In the genomic region with DNA sequence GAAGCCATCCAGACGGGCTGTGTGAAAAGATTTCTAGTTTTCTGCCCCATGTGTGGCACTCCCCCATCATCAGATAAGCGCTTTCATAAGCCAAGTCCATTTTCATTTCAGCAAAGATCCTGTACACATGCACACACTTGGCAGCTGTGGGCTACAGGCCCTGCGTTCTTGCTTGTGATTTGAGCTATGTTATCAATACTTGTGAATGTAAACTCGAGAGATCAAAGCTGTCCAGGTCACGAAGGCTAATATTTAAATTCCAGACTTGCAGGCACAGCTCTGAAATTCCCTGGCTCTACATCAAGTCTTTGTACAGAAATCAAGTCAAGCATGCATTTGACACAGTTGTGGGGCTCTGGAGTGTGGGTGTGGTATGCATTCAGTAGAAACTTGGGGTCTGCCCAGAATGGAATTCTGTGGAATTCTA, we compare ENCODE assay signal across 22 mouse cellular contexts.
A peak's percentile ranks its signal among the peaks of the same experiment; 100 is the strongest.
DNase-seq lines count a peak whose midpoint lies in the region; ATAC-seq and TF ChIP-seq lines count a peak whose summit lies in the region.
"Had no signal": no experiment of that assay in that cellular context is flagged by ENCODE, and none has a peak within 500 bp of the region (broad histone marks: within the 10 kb centered on the region; RNA-seq: fewer than 3 reads in every experiment).

No protein-coding gene starts in this region.

- no peak for TF ChIP-seq EP300 in stomach, postnatal 0 days (optimal IDR thresholded peaks at IDR 0.05)

- no peak overlapping the region for H3K9ac ChIP-seq in kidney, embryonic 15.5 days
- H3K9ac ChIP-seq in midbrain, embryonic 11.5 days (ENCODE audit: low read length), result no peak overlapping the region
- H3K9ac ChIP-seq in embryonic facial prominence, embryonic 14.5 days (ENCODE audit: low read depth, low read length), result no peak overlapping the region
- H3K9ac ChIP-seq in stomach, postnatal 0 days (ENCODE audit: low read length), result no peak overlapping the region
- H3K9ac ChIP-seq: heart, embryonic 15.5 days; hindbrain, embryonic 15.5 days; intestine, embryonic 15.5 days; limb, embryonic 12.5 days; liver, postnatal 0 days; midbrain, embryonic 13.5 days; neural tube, embryonic 12.5 days had no signal

- no peak overlapping the region for H3K4me3 ChIP-seq in kidney, embryonic 15.5 days (replicated peaks)
- H3K4me3 ChIP-seq in midbrain, embryonic 11.5 days (ENCODE audit: low read depth, low read length), result no peak overlapping the region
- H3K4me3 ChIP-seq in midbrain, embryonic 10.5 days, result no peak overlapping the region
- no peak overlapping the region for H3K4me3 ChIP-seq in embryonic facial prominence, embryonic 14.5 days (ENCODE audit: low read depth, low read length)
- no peak overlapping the region for H3K4me3 ChIP-seq in stomach, postnatal 0 days (ENCODE audit: low read depth, low read length)
- H3K4me3 ChIP-seq: forebrain, embryonic 10.5 days; gastrocnemius, adult 2 months; heart, embryonic 15.5 days; hindbrain, embryonic 15.5 days; intestine, embryonic 15.5 days; layer of hippocampus, adult 2 months; limb, embryonic 12.5 days; midbrain, embryonic 13.5 days; neural tube, embryonic 12.5 days had no signal

- no peak for DNase-seq in kidney, postnatal 10 days
- peak; percentile 51 for DNase-seq in midbrain, embryonic 11.5 days (ENCODE audit: low spot score, missing footprints)
- DNase-seq in midbrain, embryonic 10.5 days (ENCODE audit: low spot score), result no peak
- peak; percentile 89 for DNase-seq in embryonic facial prominence, embryonic 14.5 days (ENCODE audit: low spot score)
- peak; percentile 44 for DNase-seq in stomach, postnatal 0 days (ENCODE audit: low spot score)
- no peak for DNase-seq in left cerebral cortex, adult 18-20 months (ENCODE audit: low spot score in 2 of 2)
- DNase-seq: adrenal gland, adult 8-10 months; cerebellum, adult 9-10 months; gastrocnemius, adult 2 months; heart, postnatal 4 days; kidney, postnatal 14 days; liver, postnatal 0 days; thymus, postnatal 25 days had no signal

- no peak overlapping the region for H3K4me2 ChIP-seq in kidney, embryonic 15.5 days
- no peak overlapping the region for H3K4me2 ChIP-seq in midbrain, embryonic 11.5 days
- H3K4me2 ChIP-seq in embryonic facial prominence, embryonic 14.5 days (ENCODE audit: low read depth, low read length), result no peak overlapping the region
- H3K4me2 ChIP-seq in stomach, postnatal 0 days (replicated peaks; ENCODE audit: low read depth), result no peak overlapping the region
- H3K4me2 ChIP-seq: heart, embryonic 15.5 days; hindbrain, embryonic 15.5 days; intestine, embryonic 15.5 days; limb, embryonic 12.5 days; midbrain, embryonic 13.5 days; neural tube, embryonic 12.5 days had no signal

- H3K4me1 ChIP-seq in kidney, embryonic 15.5 days, result peaks cover 8% of the 10 kb centered on the region; the same call in 1 of the 2 replicates
- H3K4me1 ChIP-seq in midbrain, embryonic 11.5 days (ENCODE audit: control insufficient read depth, insufficient read depth, low read length), result no peaks in the 10 kb centered on the region
- H3K4me1 ChIP-seq in midbrain, embryonic 10.5 days, result 0 out of 2 replicates have a peak, but pooled peaks cover under 1% of the 10 kb centered on the region
- 0 out of 2 replicates have a peak, but pooled peaks cover 3% of the 10 kb centered on the region for H3K4me1 ChIP-seq in embryonic facial prominence, embryonic 14.5 days (ENCODE audit: control insufficient read depth, insufficient read depth, low read length)
- H3K4me1 ChIP-seq in stomach, postnatal 0 days (replicated peaks; ENCODE audit: control insufficient read depth, insufficient read depth), result no peaks in the 10 kb centered on the region; the same call in 1 of the 2 replicates
- H3K4me1 ChIP-seq: hindbrain, embryonic 15.5 days; midbrain, embryonic 13.5 days; neural tube, embryonic 12.5 days had no signal

- no peaks in the 10 kb centered on the region for H3K27me3 ChIP-seq in kidney, embryonic 15.5 days
- no peaks in the 10 kb centered on the region for H3K27me3 ChIP-seq in midbrain, embryonic 11.5 days (ENCODE audit: control insufficient read depth, insufficient read depth, low read length)
- no peaks in the 10 kb centered on the region for H3K27me3 ChIP-seq in midbrain, embryonic 10.5 days (ENCODE audit: low read depth, poor library complexity, severe bottlenecking)
- no peaks in the 10 kb centered on the region for H3K27me3 ChIP-seq in embryonic facial prominence, embryonic 14.5 days (replicated peaks; ENCODE audit: control insufficient read depth, insufficient read depth, low read length)
- H3K27me3 ChIP-seq in stomach, postnatal 0 days (ENCODE audit: control insufficient read depth, insufficient read depth, low read length), result no peaks in the 10 kb centered on the region
- H3K27me3 ChIP-seq: heart, embryonic 15.5 days; hindbrain, embryonic 15.5 days; intestine, embryonic 15.5 days; limb, embryonic 12.5 days; midbrain, embryonic 13.5 days; neural tube, embryonic 12.5 days had no signal

- no peaks in the 10 kb centered on the region for H3K9me3 ChIP-seq in kidney, embryonic 15.5 days (replicated peaks)
- H3K9me3 ChIP-seq in midbrain, embryonic 11.5 days (ENCODE audit: control insufficient read depth, low read length), result no peaks in the 10 kb centered on the region
- H3K9me3 ChIP-seq in midbrain, embryonic 10.5 days (replicated peaks), result no peaks in the 10 kb centered on the region
- no peaks in the 10 kb centered on the region for H3K9me3 ChIP-seq in embryonic facial prominence, embryonic 14.5 days (ENCODE audit: control insufficient read depth, low read length)
- no peaks in the 10 kb centered on the region for H3K9me3 ChIP-seq in stomach, postnatal 0 days (ENCODE audit: control insufficient read depth, low read length)
- H3K9me3 ChIP-seq: forebrain, embryonic 10.5 days; heart, embryonic 15.5 days; hindbrain, embryonic 15.5 days; intestine, embryonic 15.5 days; limb, embryonic 12.5 days; midbrain, embryonic 13.5 days; neural tube, embryonic 12.5 days had no signal

- 55% methylated on average over 5 of the region's 5 CpGs for WGBS in kidney, embryonic 15.5 days
- WGBS in midbrain, embryonic 11.5 days, result 77% methylated on average over 5 of the region's 5 CpGs
- 76% methylated on average over 5 of the region's 5 CpGs for WGBS in midbrain, embryonic 10.5 days
- 30% methylated on average over 5 of the region's 5 CpGs for WGBS in embryonic facial prominence, embryonic 14.5 days
- 37% methylated on average over 5 of the region's 5 CpGs for WGBS in stomach, postnatal 0 days

- H3K36me3 ChIP-seq in kidney, embryonic 15.5 days, result no peaks in the 10 kb centered on the region
- H3K36me3 ChIP-seq in midbrain, embryonic 11.5 days (ENCODE audit: control insufficient read depth, insufficient read depth, low read length), result no peaks in the 10 kb centered on the region
- H3K36me3 ChIP-seq in midbrain, embryonic 10.5 days, result no peaks in the 10 kb centered on the region
- H3K36me3 ChIP-seq in embryonic facial prominence, embryonic 14.5 days (ENCODE audit: control insufficient read depth, insufficient read depth, low read length), result no peaks in the 10 kb centered on the region
- no peaks in the 10 kb centered on the region for H3K36me3 ChIP-seq in stomach, postnatal 0 days (ENCODE audit: control insufficient read depth, insufficient read depth, low read length)
- H3K36me3 ChIP-seq: forebrain, embryonic 10.5 days; heart, embryonic 15.5 days; hindbrain, embryonic 15.5 days; intestine, embryonic 15.5 days; limb, embryonic 12.5 days; midbrain, embryonic 13.5 days; neural tube, embryonic 12.5 days had no signal

- ATAC-seq in kidney, embryonic 15.5 days (replicated peaks; ENCODE audit: low FRiP score), result peak; percentile 78
- no peak for ATAC-seq in midbrain, embryonic 11.5 days (ENCODE audit: low FRiP score)
- peak; percentile 83 for ATAC-seq in embryonic facial prominence, embryonic 14.5 days (ENCODE audit: low read depth)
- ATAC-seq in stomach, postnatal 0 days (ENCODE audit: low FRiP score, low TSS enrichment), result peak; percentile 45; the same call in 1 of the 2 replicates
- ATAC-seq: intestine, embryonic 15.5 days; liver, postnatal 0 days; midbrain, embryonic 13.5 days had no signal

- no peak for TF ChIP-seq CTCF in stomach, postnatal 0 days (IDR thresholded peaks at IDR 0.05; ENCODE audit: low read depth)

- H3K27ac ChIP-seq in kidney, embryonic 15.5 days, result no peak overlapping the region
- H3K27ac ChIP-seq in midbrain, embryonic 11.5 days (ENCODE audit: low read depth, low read length), result no peak overlapping the region
- no peak overlapping the region for H3K27ac ChIP-seq in midbrain, embryonic 10.5 days (replicated peaks)
- H3K27ac ChIP-seq in embryonic facial prominence, embryonic 14.5 days (replicated peaks; ENCODE audit: low read depth, low read length), result no peak overlapping the region
- no peak overlapping the region for H3K27ac ChIP-seq in stomach, postnatal 0 days (replicated peaks)
- H3K27ac ChIP-seq: forebrain, embryonic 10.5 days; gastrocnemius, adult 2 months; heart, embryonic 15.5 days; hindbrain, embryonic 15.5 days; intestine, embryonic 15.5 days; layer of hippocampus, adult 2 months; limb, embryonic 12.5 days; midbrain, embryonic 13.5 days; neural tube, embryonic 12.5 days had no signal

Comparison
In these comparisons a context has a peak if more than half of its experiments do, and no peak if none do; other contexts are left out.
1. DNase-seq: peak in midbrain, embryonic 11.5 days (single experiment), embryonic facial prominence, embryonic 14.5 days (single experiment) and stomach, postnatal 0 days (single experiment); none in kidney, postnatal 10 days (single experiment), midbrain, embryonic 10.5 days (single experiment) and left cerebral cortex, adult 18-20 months (0 of 2).